Mouse (Mus musculus) MEL (cell line): ENCODE results near the gene Fgf8. TPM values are rescaled to one million over a fixed set of nuclear protein-coding genes. Genes with fewer than 3 reads are reported as not detected.

Experiments
- DNase-seq: peaks from one replicate; pipeline ENCODE4 v3.0.0; 2011; ENCODE audit warnings: low read depth, low spot score
- H3K27ac ChIP-seq: 2 replicates; pipeline ENCODE4 v1.5.1; 2012; ENCODE audit warnings: low read depth, mild to moderate bottlenecking, control low read depth, low read length, moderate library complexity; ENCODE audit not compliant: control insufficient read depth
- H3K27me3 ChIP-seq, 2 experiments: fragments of 150-350 bp in 1 of 2; sonication (generic) in 1 of 2; 2 replicates each; pipeline ENCODE4 v1.6.1; 2012; ENCODE audit warnings: low read length in 2 of 2, mild to moderate bottlenecking in 2 of 2, improper control_type of control experiment in 1 of 2, moderate library complexity in 1 of 2; ENCODE audit not compliant: insufficient read depth in 2 of 2, control insufficient read depth in 1 of 2
- H3K36me3 ChIP-seq, 2 experiments: 2 replicates each; pipeline ENCODE4 v1.6.1; 2012 to 2014; ENCODE audit warnings: low read length in 2 of 2, improper control_type of control experiment in 1 of 2, inconsistent platforms in 1 of 2, mild to moderate bottlenecking in 1 of 2; ENCODE audit not compliant: insufficient read depth in 2 of 2, control insufficient read depth in 1 of 2
- H3K4me1 ChIP-seq, 2 experiments: fragments of 150-350 bp in 1 of 2; sonication (generic) in 1 of 2; 2 replicates each; pipeline ENCODE4 v1.6.1; 2012; ENCODE audit warnings: low read length in 2 of 2, improper control_type of control experiment in 1 of 2, mild to moderate bottlenecking in 1 of 2; ENCODE audit not compliant: insufficient read depth in 2 of 2, control insufficient read depth in 1 of 2
- H3K4me3 ChIP-seq, 2 experiments: fragments of 150-350 bp in 1 of 2; sonication (generic) in 1 of 2; 2 replicates each; pipeline ENCODE4 v1.5.1; 2012; ENCODE audit warnings: low read depth in 2 of 2, low read length in 2 of 2, mild to moderate bottlenecking in 2 of 2, moderate library complexity in 2 of 2, control low read depth in 1 of 2, improper control_type of control experiment in 1 of 2; ENCODE audit not compliant: control insufficient read depth in 1 of 2, insufficient read depth in 1 of 2
- H3K79me2 ChIP-seq: 2 replicates; pipeline ENCODE4 v1.6.1; 2012; ENCODE audit warnings: mild to moderate bottlenecking, low read length, moderate library complexity; ENCODE audit not compliant: control insufficient read depth, poor library complexity, insufficient read depth
- H3K9ac ChIP-seq: 2 replicates; pipeline ENCODE4 v1.6.1; 2012; ENCODE audit warnings: low read depth, mild to moderate bottlenecking, control low read depth, low read length, moderate library complexity; ENCODE audit not compliant: control insufficient read depth, poor library complexity, severe bottlenecking
- H3K9me3 ChIP-seq: fragments of 150-350 bp; sonication (generic); replicated peaks from 2 replicates; pipeline ENCODE4 v1.6.1; 2012; ENCODE audit warnings: mild to moderate bottlenecking, low read length, improper control_type of control experiment, moderate library complexity; ENCODE audit not compliant: insufficient read depth
- BHLHE40 ChIP-seq: IDR thresholded peaks from 2 replicates; pipeline ENCODE4 v1.6.1; 2012; ENCODE audit warnings: low read depth, mild to moderate bottlenecking, inconsistent platforms, low read length, improper control_type of control experiment, borderline replicate concordance
- ELF1 ChIP-seq: IDR thresholded peaks from 2 replicates; pipeline ENCODE4 v1.6.1; 2014; ENCODE audit warnings: low read depth, mild to moderate bottlenecking, inconsistent platforms, low read length, improper control_type of control experiment, moderate library complexity
- GABPA ChIP-seq: IDR thresholded peaks from 2 replicates; pipeline ENCODE4 v1.6.1; 2012; ENCODE audit warnings: low read depth, mild to moderate bottlenecking, inconsistent platforms, low read length, improper control_type of control experiment, moderate library complexity
- MAX ChIP-seq: IDR thresholded peaks from 2 replicates; pipeline ENCODE4 v1.6.1; 2011; ENCODE audit warnings: low read length, improper control_type of control experiment
- MXI1 ChIP-seq: IDR thresholded peaks from 2 replicates; pipeline ENCODE4 v1.6.1; 2011; ENCODE audit warnings: mild to moderate bottlenecking, low read depth, low read length, improper control_type of control experiment
- MYB ChIP-seq: IDR thresholded peaks from 2 replicates; pipeline ENCODE4 v1.6.1; 2011; ENCODE audit warnings: mild to moderate bottlenecking, low read depth, low read length, improper control_type of control experiment
- MYC ChIP-seq: IDR thresholded peaks from 2 replicates; pipeline ENCODE4 v1.6.1; 2011; ENCODE audit warnings: low read depth, mild to moderate bottlenecking, low read length, improper control_type of control experiment, moderate library complexity
- POLR2AphosphoS2 ChIP-seq: IDR thresholded peaks from 2 replicates; pipeline ENCODE4 v1.6.1; 2011; ENCODE audit warnings: low read length, improper control_type of control experiment
- TAL1 ChIP-seq: IDR thresholded peaks from 2 replicates; pipeline ENCODE4 v1.6.1; 2012; ENCODE audit warnings: mild to moderate bottlenecking, inconsistent platforms, low read length, moderate library complexity, mixed read lengths
- TCF12 ChIP-seq: IDR thresholded peaks from 2 replicates; pipeline ENCODE4 v1.6.1; 2014; ENCODE audit warnings: low read depth, mild to moderate bottlenecking, inconsistent platforms, low read length, improper control_type of control experiment, moderate library complexity
- polyA plus RNA-seq, 2 experiments: library from polyadenylated mRNA; stranded (reverse) in 1 of 2; unstranded in 1 of 2; fragments of >175 nt in 1 of 2; fragments of >200 nt in 1 of 2; gene quantifications; 2 replicates each; pipeline versions ENCODE4 v1.2.1 to v1.2.4; 2012; ENCODE audit warnings: low replicate concordance in 2 of 2, low read depth in 1 of 2; ENCODE audit not compliant: insufficient read length in 2 of 2, insufficient read depth in 1 of 2, missing spikeins in 1 of 2
- total RNA-seq: library from RNA; depleted of rRNA; stranded (reverse); fragments of 300-350 nt; gene quantifications from 2 replicates; pipeline ENCODE4 v1.2.3, GENCODE M21; 2012

Gene Fgf8
- total and polyA plus RNA-seq, 3 experiments = not detected

DNA sequence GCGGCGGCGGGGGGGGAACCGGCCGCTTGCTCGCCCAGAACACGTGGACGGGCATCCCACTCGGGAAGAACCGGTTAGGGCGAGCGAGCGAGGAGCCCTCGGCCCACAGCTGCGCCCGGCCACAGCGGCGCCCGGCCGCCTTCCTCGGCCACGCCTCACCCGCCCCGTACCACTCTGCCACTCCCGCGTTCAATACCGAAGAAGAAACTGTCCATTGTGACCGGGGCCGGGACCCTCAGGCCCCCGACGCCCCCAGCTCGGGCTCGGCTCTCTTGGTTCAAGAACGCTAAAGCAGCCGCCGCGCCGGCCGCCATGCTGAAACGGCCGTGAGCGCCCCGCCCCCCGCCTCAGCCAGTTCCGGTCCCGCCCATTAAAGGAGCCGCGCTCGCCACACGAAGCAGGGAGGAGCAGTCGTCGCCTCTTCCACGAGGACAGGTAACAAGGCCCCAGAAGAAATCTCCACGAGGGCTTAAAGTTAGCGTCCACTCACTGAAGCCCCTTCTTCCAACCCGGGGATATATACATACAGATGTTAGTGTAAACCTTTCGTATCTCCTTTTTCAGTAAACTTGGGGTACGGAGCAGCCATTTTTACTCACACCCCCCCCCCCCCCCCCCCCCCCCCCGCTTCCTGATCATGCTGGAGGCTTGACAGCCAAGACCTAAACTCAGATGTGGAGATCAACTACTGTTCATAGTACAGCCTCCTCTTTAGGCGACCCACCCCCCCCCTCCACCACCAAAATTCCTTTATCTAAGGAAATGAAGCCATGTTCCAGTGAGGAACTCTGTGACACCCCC, 6.7 kb upstream of the Fgf8 start, which contains the start of gene Npm3 (continued):
- TF ChIP-seq GABPA = no peak
- TF ChIP-seq TAL1 = no peak
- peak; percentile 73 for TF ChIP-seq MYB
- TF ChIP-seq, all 39 proteins: peak for 21

DNA sequence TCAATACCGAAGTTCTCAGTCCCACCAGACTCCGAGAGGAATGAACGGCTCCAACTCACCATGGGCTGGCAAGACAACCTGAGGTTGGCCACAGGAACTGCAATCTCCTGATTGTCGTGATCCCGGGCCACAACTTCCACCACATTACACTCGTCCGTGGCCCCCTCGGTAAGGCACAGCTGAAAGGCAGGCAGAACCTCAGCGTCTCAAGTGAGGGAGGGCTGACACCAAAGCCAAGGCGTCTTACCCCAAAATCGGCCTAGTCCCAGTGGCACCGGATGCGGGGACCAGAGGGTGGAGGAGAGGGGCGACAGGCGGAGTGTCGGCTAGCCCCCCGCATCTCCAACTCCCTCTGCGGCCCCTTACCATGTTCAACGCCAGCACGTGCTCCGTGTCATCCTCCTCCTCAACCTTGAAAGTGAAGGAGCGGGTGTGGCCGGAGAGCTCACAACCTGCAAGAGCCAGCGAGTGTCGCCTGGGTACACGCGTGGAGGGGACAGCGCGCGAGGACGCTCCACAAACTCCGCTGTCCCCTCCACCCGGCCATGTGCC, 6.1 kb upstream of the Fgf8 start:
- peaks cover 0 to 8% of the 10 kb centered on the region in 2 experiments; a peak in 2 of 4 replicates for H3K4me1 ChIP-seq
- H3K36me3 ChIP-seq = peaks cover 10 to 11% of the 10 kb centered on the region in 2 experiments; a peak in 3 of 4 replicates

DNA sequence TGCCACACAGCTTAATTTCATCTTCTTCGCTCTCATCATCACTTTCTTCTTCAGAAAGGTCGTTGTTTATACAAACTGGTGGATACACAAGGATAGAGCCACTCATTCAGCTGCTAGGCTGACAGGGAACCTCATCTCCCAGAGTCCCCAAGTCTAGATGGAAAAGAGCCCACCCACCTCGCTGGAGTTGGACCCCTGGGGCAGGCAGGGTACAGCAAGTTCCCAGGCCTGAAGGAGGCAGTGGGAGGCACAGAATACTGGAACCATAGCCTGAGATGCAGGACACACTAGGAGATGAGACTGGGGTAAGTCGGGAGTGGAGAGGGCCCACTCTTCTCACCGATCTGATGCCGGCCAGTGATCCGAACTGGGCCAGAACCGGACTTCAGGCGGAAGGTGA, 5.5 kb upstream of the Fgf8 start:
- Histone ChIP-seq H3K36me3 (peaks cover 10 to 11% of the 10 kb centered on the region in 2 experiments; a peak in 3 of 4 replicates), H3K27me3 (no peaks in the 10 kb centered on the region), H3K79me2 (peaks cover 17% of the 10 kb centered on the region), H3K27ac (peak overlapping the region; percentile 48), H3K9ac (peak overlapping the region; percentile 85), H3K4me1 (peaks cover 0 to 8% of the 10 kb centered on the region in 2 experiments; a peak in 2 of 4 replicates), H3K9me3 (no peaks in the 10 kb centered on the region), H3K4me3 (peak overlapping the region; percentile 88 to 92)
- no peak for TF ChIP-seq BHLHE40
- no peak for TF ChIP-seq MXI1
- peak; percentile 54 for DNase-seq

More for the DNA sequence above, 6.1 kb upstream of the Fgf8 start:
- Histone ChIP-seq H3K79me2 (peaks cover 17% of the 10 kb centered on the region), H3K9me3 (no peaks in the 10 kb centered on the region), H3K4me3 (peak overlapping the region; percentile 88 to 92), H3K27ac (peak overlapping the region; percentile 48), H3K27me3 (no peaks in the 10 kb centered on the region), H3K9ac (peak overlapping the region; percentile 85)
- peak; percentile 67 for DNase-seq
- no peak for TF ChIP-seq POLR2AphosphoS2
- peak; percentile 79 for TF ChIP-seq MXI1
- TF ChIP-seq MYC = 0 out of 2 replicates have a peak, but pooled peaks have one; percentile 9
- no peak for TF ChIP-seq ELF1
- no peak for TF ChIP-seq TCF12
- TF ChIP-seq MAX = peak; percentile 65; the same call in 1 of the 2 replicates
